Mouse (Mus musculus): ENCODE measurements around the gene Stk38. TPM values are rescaled to one million over a fixed set of nuclear protein-coding genes. Genes with fewer than 3 reads are reported as not detected.
A peak's percentile ranks its signal among the peaks of the same experiment; 100 is the strongest.
"Not testable (repeated sequence)": the region's sequence is repeated elsewhere in the genome, so short reads cannot be mapped to it uniquely, and the experiment has no call there.

The Stk38 gene
- polyA plus RNA-seq, 1 experiment, result 196 TPM

DNA sequence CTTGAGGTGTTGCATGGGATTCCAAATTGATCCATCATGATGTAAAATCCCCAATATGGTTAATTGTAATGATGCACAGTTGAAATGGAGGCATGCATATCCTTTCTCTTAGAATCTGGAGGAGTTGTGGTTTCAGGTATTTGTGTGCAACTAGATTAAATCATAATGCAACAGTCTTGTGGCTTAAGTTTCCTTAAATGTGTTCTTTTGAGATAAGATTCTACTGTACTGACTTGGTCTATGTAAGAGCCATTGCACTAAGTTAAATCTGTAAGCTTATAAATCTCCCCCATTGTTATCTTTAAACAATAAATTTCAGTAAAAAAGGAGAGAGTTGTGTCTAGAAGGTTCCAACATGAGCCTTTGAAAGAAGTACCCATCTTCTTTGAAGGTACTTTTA lies 34.8 kb upstream of the Stk38 start:
- DNase-seq, result no peak
- Histone ChIP-seq H3K36me3 (ENCODE audit: control insufficient read depth, insufficient read depth, low read length) (peaks cover 79% of the 10 kb centered on the region), H3K27ac (ENCODE audit: control insufficient read depth, insufficient read depth, low read length) (no peak overlapping the region), H3K4me3 (ENCODE audit: control insufficient read depth, insufficient read depth, low read length) (no peak overlapping the region), H3K4me1 (replicated peaks; ENCODE audit: control insufficient read depth, insufficient read depth, low read length) (peaks cover 7% of the 10 kb centered on the region), H3K27me3 (ENCODE audit: control insufficient read depth, insufficient read depth, low read length) (no peaks in the 10 kb centered on the region)
- TF ChIP-seq CTCF (IDR thresholded peaks at IDR 0.05; ENCODE audit: borderline replicate concordance, control insufficient read depth, extremely low read depth, insufficient read depth, low read length, poor library complexity), result no peak
- TF ChIP-seq POLR2A (IDR thresholded peaks at IDR 0.05; ENCODE audit: control insufficient read depth, extremely low read depth, insufficient read depth, low read length, poor library complexity), result no peak

DNA sequence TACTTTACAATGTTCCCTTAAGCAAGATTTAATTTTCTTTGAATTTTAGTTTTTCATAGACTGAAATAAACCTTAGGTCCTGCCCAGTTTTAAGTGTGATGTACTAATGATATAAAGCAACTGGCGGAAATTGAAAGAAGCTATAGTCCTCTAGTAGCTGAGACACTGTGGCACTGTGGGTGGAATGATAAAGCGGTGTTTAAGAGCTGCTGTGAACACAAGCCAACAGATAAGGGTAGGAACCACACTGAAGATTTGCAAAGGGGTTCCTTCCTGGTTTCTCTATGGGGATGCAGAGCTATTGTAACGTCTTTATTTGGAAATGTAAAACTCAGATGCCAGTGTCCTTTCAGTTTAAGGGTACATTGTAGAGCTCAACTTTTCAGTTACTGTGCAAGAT lies 33.8 kb upstream of the Stk38 start:
- H3K27me3 ChIP-seq (ENCODE audit: control insufficient read depth, insufficient read depth, low read length); H3K4me1 ChIP-seq (replicated peaks; ENCODE audit: control insufficient read depth, insufficient read depth, low read length); H3K27ac ChIP-seq (ENCODE audit: control insufficient read depth, insufficient read depth, low read length); DNase-seq; H3K4me3 ChIP-seq (ENCODE audit: control insufficient read depth, insufficient read depth, low read length): not testable (repeated sequence)
- 82% methylated on average over 3 of the region's 3 CpGs for WGBS
- peaks cover 85% of the 10 kb centered on the region for H3K36me3 ChIP-seq (ENCODE audit: control insufficient read depth, insufficient read depth, low read length)

DNA sequence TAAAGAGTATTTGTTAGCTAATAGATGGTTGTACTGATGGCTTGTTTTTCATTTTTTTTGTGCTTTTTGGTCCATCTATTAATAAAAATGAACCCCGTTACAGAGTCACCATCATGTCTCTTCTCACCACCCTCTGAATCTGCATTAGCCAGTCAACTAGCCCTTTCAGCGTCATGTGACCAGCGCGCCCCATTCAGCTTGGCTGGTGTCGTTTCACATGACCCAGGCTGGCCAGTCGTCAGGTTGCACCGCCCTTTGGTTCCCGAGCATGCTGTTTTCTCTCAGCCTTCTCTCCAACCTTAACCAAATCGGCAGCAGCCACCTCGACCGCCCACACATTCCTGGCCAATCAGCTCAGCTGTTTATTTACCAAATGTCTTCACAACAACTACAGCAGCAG lies 31.6 kb upstream of the Stk38 start:
- Histone ChIP-seq H3K4me1 (replicated peaks; ENCODE audit: control insufficient read depth, insufficient read depth, low read length) (peaks cover 12% of the 10 kb centered on the region), H3K36me3 (ENCODE audit: control insufficient read depth, insufficient read depth, low read length) (peaks cover 74% of the 10 kb centered on the region), H3K27me3 (ENCODE audit: control insufficient read depth, insufficient read depth, low read length) (no peaks in the 10 kb centered on the region), H3K4me3 (ENCODE audit: control insufficient read depth, insufficient read depth, low read length) (no peak overlapping the region), H3K27ac (ENCODE audit: control insufficient read depth, insufficient read depth, low read length) (no peak overlapping the region)
- DNase-seq, result no peak
- no peak for TF ChIP-seq POLR2A (IDR thresholded peaks at IDR 0.05; ENCODE audit: control insufficient read depth, extremely low read depth, insufficient read depth, low read length, poor library complexity)
- no peak for TF ChIP-seq CTCF (IDR thresholded peaks at IDR 0.05; ENCODE audit: borderline replicate concordance, control insufficient read depth, extremely low read depth, insufficient read depth, low read length, poor library complexity)
- 86% methylated on average over 11 of the region's 11 CpGs for WGBS

DNA sequence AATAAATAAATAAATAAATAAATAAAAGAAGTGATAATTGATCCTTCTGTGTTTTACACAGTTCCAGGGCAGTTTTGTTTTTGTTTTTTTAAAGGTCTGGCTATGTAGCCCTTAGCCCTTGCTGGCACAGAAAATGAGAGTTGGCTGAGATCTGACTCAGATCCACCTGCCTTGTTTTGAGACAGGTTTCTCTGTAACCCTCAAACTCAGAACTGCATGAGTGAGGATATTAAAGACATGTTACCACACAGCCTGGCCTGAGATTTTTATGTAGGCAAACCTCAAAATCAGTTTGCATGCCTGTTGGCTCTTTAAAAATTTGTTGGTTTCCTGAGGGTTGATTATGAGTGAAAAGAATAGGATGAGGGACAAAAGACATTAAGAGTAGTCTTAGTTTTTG lies 27.7 kb upstream of the Stk38 start:
- H3K4me3 ChIP-seq (ENCODE audit: control insufficient read depth, insufficient read depth, low read length), result no peak overlapping the region
- TF ChIP-seq POLR2A (IDR thresholded peaks at IDR 0.05; ENCODE audit: control insufficient read depth, extremely low read depth, insufficient read depth, low read length, poor library complexity) (no peak), CTCF (IDR thresholded peaks at IDR 0.05; ENCODE audit: borderline replicate concordance, control insufficient read depth, extremely low read depth, insufficient read depth, low read length, poor library complexity) (no peak)
- H3K27me3 ChIP-seq (ENCODE audit: control insufficient read depth, insufficient read depth, low read length), result no peaks in the 10 kb centered on the region
- peaks cover 48% of the 10 kb centered on the region for H3K36me3 ChIP-seq (ENCODE audit: control insufficient read depth, insufficient read depth, low read length)
- DNase-seq, result no peak
- peaks cover 12% of the 10 kb centered on the region for H3K4me1 ChIP-seq (replicated peaks; ENCODE audit: control insufficient read depth, insufficient read depth, low read length)
- no peak overlapping the region for H3K27ac ChIP-seq (ENCODE audit: control insufficient read depth, insufficient read depth, low read length)

DNA sequence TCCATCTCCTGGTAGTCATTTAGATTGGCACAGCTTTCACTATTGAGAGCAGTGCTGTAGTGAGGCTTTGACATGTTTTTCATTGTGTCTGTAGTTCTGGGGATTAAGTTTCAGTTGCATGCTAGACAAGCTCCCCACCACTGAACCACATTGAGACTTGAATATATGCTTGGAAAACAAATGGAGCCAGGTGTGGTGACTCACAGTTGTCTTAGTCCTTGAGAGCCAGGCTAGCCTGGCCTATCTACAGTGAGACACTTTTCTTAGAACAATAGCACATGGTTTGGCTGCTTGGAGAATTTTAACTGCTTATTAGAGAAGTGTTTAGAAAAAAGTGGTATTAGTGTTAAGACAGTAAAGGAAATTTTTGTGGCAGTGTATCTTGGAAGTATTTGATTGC lies 26.5 kb upstream of the Stk38 start:
- Histone ChIP-seq H3K36me3 (ENCODE audit: control insufficient read depth, insufficient read depth, low read length) (peaks cover 35% of the 10 kb centered on the region), H3K27me3 (ENCODE audit: control insufficient read depth, insufficient read depth, low read length) (no peaks in the 10 kb centered on the region), H3K27ac (ENCODE audit: control insufficient read depth, insufficient read depth, low read length) (no peak overlapping the region), H3K4me3 (ENCODE audit: control insufficient read depth, insufficient read depth, low read length) (no peak overlapping the region), H3K4me1 (replicated peaks; ENCODE audit: control insufficient read depth, insufficient read depth, low read length) (peaks cover 7% of the 10 kb centered on the region)
- DNase-seq, result no peak
- TF ChIP-seq POLR2A (IDR thresholded peaks at IDR 0.05; ENCODE audit: control insufficient read depth, extremely low read depth, insufficient read depth, low read length, poor library complexity), result no peak
- TF ChIP-seq CTCF (IDR thresholded peaks at IDR 0.05; ENCODE audit: borderline replicate concordance, control insufficient read depth, extremely low read depth, insufficient read depth, low read length, poor library complexity), result no peak

DNA sequence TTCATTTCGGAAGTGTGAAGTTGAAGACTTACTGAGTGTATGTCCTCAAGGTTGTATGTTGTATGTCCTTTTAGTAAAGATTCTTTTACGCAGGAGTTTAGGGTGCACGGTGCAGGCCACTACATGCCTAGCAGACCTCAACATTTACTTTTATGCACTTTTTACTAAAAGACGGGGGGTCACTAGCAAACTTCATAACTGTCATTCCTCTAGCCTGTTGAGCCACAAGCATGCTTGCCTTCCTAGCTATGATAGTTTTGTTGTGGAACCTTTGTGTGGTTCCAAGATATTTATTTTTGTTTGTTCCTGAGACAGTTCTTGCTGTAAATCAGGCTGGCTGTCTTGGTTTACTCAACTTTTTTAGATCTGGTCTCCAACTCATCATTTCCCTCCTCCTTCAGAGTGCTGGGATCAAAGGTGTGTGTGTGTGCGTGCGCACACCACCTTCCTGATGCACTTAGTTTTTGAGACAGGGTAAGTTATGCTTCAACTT lies 25.8 kb upstream of the Stk38 start:
- Histone ChIP-seq H3K4me3 (ENCODE audit: control insufficient read depth, insufficient read depth, low read length) (peak overlapping the region; percentile 48), H3K36me3 (ENCODE audit: control insufficient read depth, insufficient read depth, low read length) (peaks cover 29% of the 10 kb centered on the region), H3K27ac (ENCODE audit: control insufficient read depth, insufficient read depth, low read length) (peak overlapping the region; percentile 66; the same call in 1 of the 2 replicates), H3K4me1 (replicated peaks; ENCODE audit: control insufficient read depth, insufficient read depth, low read length) (peaks cover 7% of the 10 kb centered on the region), H3K27me3 (ENCODE audit: control insufficient read depth, insufficient read depth, low read length) (no peaks in the 10 kb centered on the region)
- under 1% methylated on average over 6 of the region's 6 CpGs for WGBS
- peak; percentile 36 for DNase-seq
- no peak for TF ChIP-seq CTCF (IDR thresholded peaks at IDR 0.05; ENCODE audit: borderline replicate concordance, control insufficient read depth, extremely low read depth, insufficient read depth, low read length, poor library complexity)
- TF ChIP-seq POLR2A (IDR thresholded peaks at IDR 0.05; ENCODE audit: control insufficient read depth, extremely low read depth, insufficient read depth, low read length, poor library complexity), result no peak

DNA sequence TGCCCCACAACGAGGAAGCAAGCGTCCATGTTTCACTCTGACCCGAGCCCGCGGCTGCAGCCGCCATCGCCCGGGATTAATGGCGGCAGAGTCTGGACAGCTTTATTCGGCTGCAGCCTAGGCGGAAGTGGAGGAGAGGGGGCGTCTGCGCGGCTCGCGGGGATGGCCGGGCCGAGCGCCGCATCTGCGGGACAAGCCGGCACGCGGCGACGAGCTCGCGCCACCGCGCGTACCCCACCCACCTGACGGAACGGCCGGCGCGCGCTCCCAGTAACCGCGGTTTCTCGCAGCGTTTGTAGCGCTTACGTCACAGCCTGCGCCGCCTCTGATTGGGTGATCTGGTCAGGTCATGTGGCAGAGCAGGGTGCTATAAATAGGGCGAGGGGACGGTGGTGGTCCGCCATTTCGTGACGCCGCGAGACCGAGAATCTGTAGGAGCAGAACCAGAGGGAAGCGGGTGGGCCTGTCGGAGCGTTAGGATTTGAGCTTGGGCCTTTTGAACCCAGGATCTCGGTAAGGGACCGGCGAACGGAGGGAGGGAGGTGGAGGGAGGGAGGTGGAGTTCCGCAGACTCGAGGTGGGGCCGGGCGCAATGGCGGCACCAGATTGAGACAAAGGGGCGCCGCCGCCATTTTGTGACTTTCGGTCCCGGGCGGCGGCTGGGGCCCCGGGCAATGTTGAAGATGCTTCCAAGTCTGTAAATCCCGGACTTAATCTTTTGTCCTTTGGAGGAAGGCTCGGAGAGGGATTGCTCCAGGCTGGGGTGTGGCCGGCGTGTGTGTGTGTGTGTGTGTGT lies 24.7 kb upstream of the Stk38 start, which contains the start of gene Srsf3:
TSS of gene Srsf3 (plus strand) at position 355 of the 796 bp plus-strand sequence.
- Histone ChIP-seq H3K4me3 (ENCODE audit: control insufficient read depth, insufficient read depth, low read length) (peak within 1 kb of the TSS; percentile 72), H3K27me3 (ENCODE audit: control insufficient read depth, insufficient read depth, low read length) (no peaks in the 10 kb centered on the region), H3K36me3 (ENCODE audit: control insufficient read depth, insufficient read depth, low read length) (peaks cover 17% of the 10 kb centered on the region), H3K27ac (ENCODE audit: control insufficient read depth, insufficient read depth, low read length) (peak within 1 kb of the TSS; percentile 86), H3K4me1 (replicated peaks; ENCODE audit: control insufficient read depth, insufficient read depth, low read length) (peaks cover 4% of the 10 kb centered on the region)
- WGBS, result under 1% methylated on average over 77 of the region's 77 CpGs
- TF ChIP-seq POLR2A (IDR thresholded peaks at IDR 0.05; ENCODE audit: control insufficient read depth, extremely low read depth, insufficient read depth, low read length, poor library complexity) (peak; percentile 99), CTCF (IDR thresholded peaks at IDR 0.05; ENCODE audit: borderline replicate concordance, control insufficient read depth, extremely low read depth, insufficient read depth, low read length, poor library complexity) (no peak)
- DNase-seq, result peak; percentile 98

Data from thymus, adult 2 months (tissue).